8 mouse cellular contexts compared by ENCODE assay signal in the genomic region with DNA sequence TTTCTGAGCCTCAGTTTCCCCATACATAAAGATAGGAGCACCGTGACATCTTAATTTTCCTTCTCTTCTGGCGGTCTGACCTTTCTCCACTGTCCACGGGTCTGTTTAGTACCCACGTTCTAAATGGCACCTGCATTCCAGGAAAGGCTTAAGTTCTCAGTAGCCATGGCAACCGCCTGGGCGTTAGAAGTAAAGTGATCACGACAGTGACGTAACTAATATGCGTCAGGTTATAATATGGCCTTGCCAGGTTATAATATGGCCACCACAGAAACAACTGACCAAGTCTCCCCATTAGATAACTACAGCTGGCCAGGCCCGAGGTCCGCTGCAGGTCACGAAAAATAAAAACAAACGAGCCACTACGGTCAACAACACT. TPM values are rescaled to one million over a fixed set of nuclear protein-coding genes. Genes with fewer than 3 reads are reported as not detected.
A peak's percentile ranks its signal among the peaks of the same experiment; 100 is the strongest.
DNase-seq lines count a peak whose midpoint lies in the region; ATAC-seq and TF ChIP-seq lines count a peak whose summit lies in the region.

No protein-coding gene starts in this region.

- peak; percentile 44 for ATAC-seq in activated CD4-positive, CD25-positive, alpha-beta regulatory T cell, adult 4 months
- peak; percentile 71 for ATAC-seq in hindbrain, embryonic 12.5 days (ENCODE audit: low FRiP score)
- peak; percentile 60; the same call in 1 of the 2 replicates for ATAC-seq in midbrain, embryonic 12.5 days (ENCODE audit: low FRiP score, low read depth)

- H3K4me3 ChIP-seq in kidney, adult 2 months (ENCODE audit: insufficient read depth, low read depth, low read length) = peak overlapping the region; percentile 97
- peak overlapping the region; percentile 64 for H3K4me3 ChIP-seq in hindbrain, embryonic 12.5 days
- peak overlapping the region; percentile 65 for H3K4me3 ChIP-seq in midbrain, embryonic 12.5 days

- peaks cover 7% of the 10 kb centered on the region for H3K9me3 ChIP-seq in hindbrain, embryonic 12.5 days (replicated peaks)
- no peaks in the 10 kb centered on the region for H3K9me3 ChIP-seq in midbrain, embryonic 12.5 days

- peak overlapping the region; percentile 95 for H3K27ac ChIP-seq in kidney, adult 2 months (ENCODE audit: insufficient read depth, low read depth, low read length)
- no peak overlapping the region for H3K27ac ChIP-seq in hindbrain, embryonic 12.5 days
- no peak overlapping the region for H3K27ac ChIP-seq in midbrain, embryonic 12.5 days (replicated peaks)

- H3K27me3 ChIP-seq in kidney, adult 2 months (replicated peaks; ENCODE audit: control insufficient read depth, insufficient read depth, low read length) = no peaks in the 10 kb centered on the region
- H3K27me3 ChIP-seq in hindbrain, embryonic 12.5 days = no peaks in the 10 kb centered on the region
- no peaks in the 10 kb centered on the region; the same call in 1 of the 2 replicates for H3K27me3 ChIP-seq in midbrain, embryonic 12.5 days

- H3K4me2 ChIP-seq in hindbrain, embryonic 12.5 days (replicated peaks) = peak overlapping the region; percentile 62
- H3K4me2 ChIP-seq in midbrain, embryonic 12.5 days (replicated peaks) = peak overlapping the region; percentile 71

- no peaks in the 10 kb centered on the region for H3K36me3 ChIP-seq in kidney, adult 2 months (ENCODE audit: control insufficient read depth, insufficient read depth, low read length)
- no peaks in the 10 kb centered on the region for H3K36me3 ChIP-seq in hindbrain, embryonic 12.5 days
- H3K36me3 ChIP-seq in midbrain, embryonic 12.5 days = no peaks in the 10 kb centered on the region

- H3K4me1 ChIP-seq in kidney, adult 2 months (ENCODE audit: control insufficient read depth, insufficient read depth, low read length) = peaks cover 25% of the 10 kb centered on the region; the same call in 1 of the 2 replicates
- H3K4me1 ChIP-seq in hindbrain, embryonic 12.5 days = peaks cover 8% of the 10 kb centered on the region
- peaks cover 10% of the 10 kb centered on the region for H3K4me1 ChIP-seq in midbrain, embryonic 12.5 days

- no peak for TF ChIP-seq CTCF in kidney, adult 2 months (conservative IDR thresholded peaks at IDR 0.05; ENCODE audit: insufficient read depth, insufficient read length, low read depth, low read length)

- no peak overlapping the region for H3K9ac ChIP-seq in hindbrain, embryonic 12.5 days
- no peak overlapping the region for H3K9ac ChIP-seq in midbrain, embryonic 12.5 days (replicated peaks)

- TF ChIP-seq POLR2A in kidney, adult 2 months (IDR thresholded peaks at IDR 0.05; ENCODE audit: low read depth, low read length) = no peak

- 10% methylated on average over 14 of the region's 14 CpGs for WGBS in kidney, adult 2 months
- WGBS in hindbrain, embryonic 12.5 days = 13% methylated on average over 14 of the region's 14 CpGs
- WGBS in midbrain, embryonic 12.5 days = 10% methylated on average over 14 of the region's 14 CpGs

- DNase-seq in kidney, adult 2 months = no peak
- DNase-seq in kidney, adult 18-20 months = no peak
- no peak for DNase-seq in urinary bladder, adult 2 months (ENCODE audit: low spot score)
- no peak for DNase-seq in embryo, embryonic 10 days (ENCODE audit: low spot score)
- DNase-seq in retina, embryonic 14.5 days (ENCODE audit: low spot score) = no peak

RNA-seq across cellular contexts. Expression of a gene that starts 4.7 kb away (rescaled TPM):
- polyA plus RNA-seq in kidney, adult 2 months (2012; rRNA removed) = 129 and 139 TPM in 2 replicates
- polyA plus RNA-seq in activated CD4-positive, CD25-positive, alpha-beta regulatory T cell, adult 4 months (2017; shearing (Covaris generic)) = 10 to 100 TPM; 28.6 to 41.4 TPM
- 59.7 and 61.0 TPM in 2 replicates for polyA plus RNA-seq in hindbrain, embryonic 12.5 days (2016; fragmentation: Nextera tagmentation; extraction: Ambion mirVana)
- 65.3 and 68.4 TPM in 2 replicates for polyA plus RNA-seq in midbrain, embryonic 12.5 days (2016; fragmentation: Nextera tagmentation; extraction: Ambion mirVana)
- 73.2 and 82.1 TPM in 2 replicates for polyA plus RNA-seq in urinary bladder, adult 2 months (2012; rRNA removed)

RNA-seq across cellular contexts. Expression of a gene that starts 32.1 kb away (rescaled TPM):
- polyA plus RNA-seq in kidney, adult 2 months (2012; rRNA removed) = 0.54 and 0.56 TPM in 2 replicates
- not detected for polyA plus RNA-seq in activated CD4-positive, CD25-positive, alpha-beta regulatory T cell, adult 4 months (2017; shearing (Covaris generic))
- polyA plus RNA-seq in hindbrain, embryonic 12.5 days (2016; fragmentation: Nextera tagmentation; extraction: Ambion mirVana) = 1.0 and 1.3 TPM in 2 replicates
- polyA plus RNA-seq in midbrain, embryonic 12.5 days (2016; fragmentation: Nextera tagmentation; extraction: Ambion mirVana) = 0.47 and 0.48 TPM in 2 replicates
- 18.8 and 20.0 TPM in 2 replicates for polyA plus RNA-seq in urinary bladder, adult 2 months (2012; rRNA removed)

RNA-seq across cellular contexts. Expression of a gene that starts 59.4 kb away (rescaled TPM):
- polyA plus RNA-seq in kidney, adult 2 months (2012; rRNA removed) = 12.7 and 15.4 TPM in 2 replicates
- polyA plus RNA-seq in activated CD4-positive, CD25-positive, alpha-beta regulatory T cell, adult 4 months (2017; shearing (Covaris generic)) = not detected
- polyA plus RNA-seq in hindbrain, embryonic 12.5 days (2016; fragmentation: Nextera tagmentation; extraction: Ambion mirVana) = 29.8 and 32.5 TPM in 2 replicates
- 21.0 and 28.9 TPM in 2 replicates for polyA plus RNA-seq in midbrain, embryonic 12.5 days (2016; fragmentation: Nextera tagmentation; extraction: Ambion mirVana)
- polyA plus RNA-seq in urinary bladder, adult 2 months (2012; rRNA removed) = 97.7 and 118 TPM in 2 replicates

Comparison
In these comparisons a context has a peak if more than half of its experiments do, and no peak if none do; other contexts are left out.
1. RNA of a gene that starts 59.4 kb away (polyA plus RNA-seq): 97.7 to 118 TPM in urinary bladder, adult 2 months, 29.8 to 32.5 TPM in hindbrain, embryonic 12.5 days, 21.0 to 28.9 TPM in midbrain, embryonic 12.5 days and 12.7 to 15.4 TPM in kidney, adult 2 months; not detected in activated CD4-positive, CD25-positive, alpha-beta regulatory T cell, adult 4 months; every median in the first group is over 10 times any median in the second.
2. Peak in every context shown above with its lines, with median percentiles within 50 percentile points of each other: H3K4me3 ChIP-seq and ATAC-seq.